Mouse (Mus musculus) urinary bladder, postnatal 14 days (tissue): ENCODE data around the gene Abcc5.
"Not testable (repeated sequence)": the region's sequence is repeated elsewhere in the genome, so short reads cannot be mapped to it uniquely, and the experiment has no call there.

Experiments
- DNase-seq: peaks from one replicate; pipeline ENCODE4 v3.0.0; 2021; ENCODE audit warnings: low spot score

Abcc5 gene

GRCm38 (mm10) chr16:20422938-20423730 is 3.1 kb downstream of the Abcc5 start:
- no peak for DNase-seq

GRCm38 (mm10) chr16:20418054-20418453 is 8.1 kb downstream of the Abcc5 start:
- no peak for DNase-seq

- no peak for DNase-seq
Measured at GRCm38 (mm10) chr16:20416262-20416661, 9.9 kb downstream of the Abcc5 start.

GRCm38 (mm10) chr16:20415804-20416203 is 10.4 kb downstream of the Abcc5 start:
- no peak for DNase-seq

- DNase-seq = no peak
Measured at GRCm38 (mm10) chr16:20415211-20415610, 11.0 kb downstream of the Abcc5 start.

- peak; percentile 45 for DNase-seq
Measured at GRCm38 (mm10) chr16:20413870-20414331, 12.3 kb downstream of the Abcc5 start.

- no peak for DNase-seq
Measured at GRCm38 (mm10) chr16:20411958-20412570, 14.1 kb downstream of the Abcc5 start.

GRCm38 (mm10) chr16:20405335-20405734 is 20.9 kb downstream of the Abcc5 start:
- DNase-seq = no peak

GRCm38 (mm10) chr16:20403327-20403726 is 22.9 kb downstream of the Abcc5 start:
- DNase-seq = no peak

GRCm38 (mm10) chr16:20401592-20401991 is 24.6 kb downstream of the Abcc5 start:
- DNase-seq = no peak

- DNase-seq = no peak
Measured at GRCm38 (mm10) chr16:20400707-20401591, 25.2 kb downstream of the Abcc5 start.

GRCm38 (mm10) chr16:20396851-20397250 is 29.3 kb downstream of the Abcc5 start:
- no peak for DNase-seq

GRCm38 (mm10) chr16:20395216-20395907 is 30.8 kb downstream of the Abcc5 start:
- no peak for DNase-seq

- DNase-seq = no peak
Measured at GRCm38 (mm10) chr16:20391753-20392152, 34.4 kb downstream of the Abcc5 start.

GRCm38 (mm10) chr16:20390233-20390632 is 36.0 kb downstream of the Abcc5 start:
- no peak for DNase-seq

GRCm38 (mm10) chr16:20381031-20381430 is 45.2 kb downstream of the Abcc5 start:
- peak; percentile 8 for DNase-seq

- DNase-seq = no peak
Measured at GRCm38 (mm10) chr16:20375341-20375740, 50.9 kb downstream of the Abcc5 start.

GRCm38 (mm10) chr16:20371731-20372130 is 54.5 kb downstream of the Abcc5 start:
- no peak for DNase-seq

- no peak for DNase-seq
Measured at GRCm38 (mm10) chr16:20368221-20368620, 58.0 kb downstream of the Abcc5 start.

GRCm38 (mm10) chr16:20362121-20362520 is 64.1 kb downstream of the Abcc5 start:
- DNase-seq = no peak

- DNase-seq = not testable (repeated sequence)
Measured at GRCm38 (mm10) chr16:20361496-20361895, 64.7 kb downstream of the Abcc5 start.
